Mouse (Mus musculus) embryonic facial prominence, embryonic 11.5 days (tissue): ENCODE data around the gene Scn11a. TPM values are rescaled to one million over a fixed set of nuclear protein-coding genes. Genes with fewer than 3 reads are reported as not detected.

Source experiments
- ATAC-seq: fragments of 200-750 bp; cut with Nextera tagmentation; replicated peaks from 2 replicates; pipeline ENCODE4 v1.8.0; 2017; ENCODE audit warnings: low read depth; ENCODE audit not compliant: insufficient number of reproducible peaks, low FRiP score, low TSS enrichment
- DNase-seq: peaks from one replicate; pipeline ENCODE4 v3.0.0-alpha.2; 2015; ENCODE audit warnings: low spot score
- H3K27ac ChIP-seq: fragments of 300-500 bp; sonication (generic); replicated peaks from 2 replicates; pipeline ENCODE4 v1.5.1; 2014; ENCODE audit warnings: mild to moderate bottlenecking, low read depth, low read length, control low read depth
- H3K27me3 ChIP-seq: fragments of 300-500 bp; sonication (generic); 2 replicates; pipeline ENCODE4 v1.6.1; 2014; ENCODE audit warnings: mild to moderate bottlenecking, low read length, moderate library complexity, mixed read lengths; ENCODE audit not compliant: control insufficient read depth, insufficient read depth
- H3K36me3 ChIP-seq: fragments of 300-500 bp; sonication (generic); replicated peaks from 2 replicates; pipeline ENCODE4 v1.6.1; 2014; ENCODE audit warnings: low read depth, mild to moderate bottlenecking, low read length, moderate library complexity, mixed read lengths; ENCODE audit not compliant: control insufficient read depth, insufficient read depth
- H3K4me1 ChIP-seq: fragments of 300-500 bp; sonication (generic); 2 replicates; pipeline ENCODE4 v1.6.1; 2014; ENCODE audit warnings: low read length, mixed read lengths; ENCODE audit not compliant: control insufficient read depth, insufficient read depth
- H3K4me2 ChIP-seq: fragments of 300-500 bp; sonication (generic); 2 replicates; pipeline ENCODE4 v1.6.1; 2014; ENCODE audit warnings: low read depth, mild to moderate bottlenecking, control low read depth, low read length, moderate library complexity
- H3K4me3 ChIP-seq: fragments of 300-500 bp; sonication (generic); 2 replicates; pipeline ENCODE4 v1.5.1; 2014; ENCODE audit warnings: low read depth, low read length, control low read depth
- H3K9ac ChIP-seq: fragments of 300-500 bp; sonication (generic); replicated peaks from 2 replicates; pipeline ENCODE4 v1.6.1; 2014; ENCODE audit warnings: mild to moderate bottlenecking, control low read depth, low read length
- H3K9me3 ChIP-seq: fragments of 300-500 bp; sonication (generic); replicated peaks from 2 replicates; pipeline ENCODE4 v1.6.1; 2016; ENCODE audit warnings: mild to moderate bottlenecking, low read length, inconsistent platforms, mixed read lengths; ENCODE audit not compliant: control insufficient read depth
- WGBS: fragments of 180-500 bp; shearing (Covaris S2); extraction: QIAGEN DNeasy Blood & Tissue Kit; methylation state at CpG from one replicate; pipeline ENCODE4 v1.1.7; 2014; 5-methylcytosine and 5-hydroxymethylcytosine counted together
- polyA plus RNA-seq: library from polyadenylated mRNA; unstranded; fragments of >200 nt; fragmentation: Nextera tagmentation; extraction: Ambion mirVana; gene quantifications from 2 replicates; pipeline ENCODE4 v1.2.1, GENCODE M21; 2014

Gene Scn11a
- polyA plus RNA-seq, 1 experiment from 2014 or later: 0.11 TPM

DNA sequence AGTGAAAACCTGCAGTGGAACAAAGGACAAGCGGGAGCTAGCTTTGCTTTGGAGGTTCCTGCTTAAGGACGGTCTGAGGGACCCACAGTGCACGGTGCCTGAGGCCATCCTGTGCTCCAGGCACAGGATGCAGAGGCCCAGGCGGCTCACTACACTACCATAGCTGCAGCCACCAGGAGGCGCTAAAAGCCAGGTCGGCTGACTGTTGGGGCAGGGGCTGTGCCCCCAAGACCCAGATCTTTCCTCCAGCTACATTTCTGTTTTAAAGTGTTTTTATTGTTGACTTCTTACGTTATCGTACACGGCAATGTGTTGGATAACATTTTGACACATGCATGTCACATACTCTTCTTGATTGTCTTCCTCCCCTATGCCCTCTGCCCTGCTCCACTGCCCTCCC is 32.8 kb downstream of the Scn11a start:
- 45% methylated on average over 9 of the region's 9 CpGs for WGBS
- no peak for ATAC-seq
- H3K36me3 ChIP-seq: no peaks in the 10 kb centered on the region

DNA sequence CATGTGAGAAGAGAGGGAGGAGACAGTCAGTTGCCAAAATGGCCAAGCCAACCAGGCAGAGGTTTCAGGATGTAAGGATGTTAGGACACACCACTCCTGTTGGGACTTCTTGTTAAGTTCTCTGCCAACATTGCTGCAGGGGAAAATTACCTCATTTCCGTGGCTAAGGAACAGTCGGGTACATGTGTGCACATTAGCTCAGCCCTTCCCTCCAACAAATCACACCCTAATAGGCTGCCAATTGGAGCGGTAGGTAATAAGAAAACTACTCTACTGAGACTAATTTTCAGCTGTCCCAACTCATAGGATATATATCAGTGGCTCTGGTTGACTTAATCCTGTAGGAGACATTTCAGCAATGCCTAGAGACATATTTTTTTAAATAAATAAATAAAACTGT is 44.4 kb downstream of the Scn11a start:
- 81% methylated on average over 3 of the region's 3 CpGs for WGBS
- Histone ChIP-seq H3K4me3 (no peak overlapping the region), H3K27me3 (no peaks in the 10 kb centered on the region), H3K4me1 (no peaks in the 10 kb centered on the region), H3K4me2 (no peak overlapping the region), H3K36me3 (no peaks in the 10 kb centered on the region), H3K27ac (no peak overlapping the region), H3K9me3 (no peaks in the 10 kb centered on the region), H3K9ac (no peak overlapping the region)
- DNase-seq (no peak), ATAC-seq (no peak)

More for the DNA sequence above, 32.8 kb downstream of the Scn11a start:
- no peaks in the 10 kb centered on the region for H3K4me1 ChIP-seq
- peak; percentile 35 for DNase-seq
- no peaks in the 10 kb centered on the region for H3K27me3 ChIP-seq
- no peaks in the 10 kb centered on the region for H3K9me3 ChIP-seq
- no peak overlapping the region for H3K27ac ChIP-seq
- H3K4me2 ChIP-seq: no peak overlapping the region
- no peak overlapping the region for H3K9ac ChIP-seq
- H3K4me3 ChIP-seq: no peak overlapping the region

DNA sequence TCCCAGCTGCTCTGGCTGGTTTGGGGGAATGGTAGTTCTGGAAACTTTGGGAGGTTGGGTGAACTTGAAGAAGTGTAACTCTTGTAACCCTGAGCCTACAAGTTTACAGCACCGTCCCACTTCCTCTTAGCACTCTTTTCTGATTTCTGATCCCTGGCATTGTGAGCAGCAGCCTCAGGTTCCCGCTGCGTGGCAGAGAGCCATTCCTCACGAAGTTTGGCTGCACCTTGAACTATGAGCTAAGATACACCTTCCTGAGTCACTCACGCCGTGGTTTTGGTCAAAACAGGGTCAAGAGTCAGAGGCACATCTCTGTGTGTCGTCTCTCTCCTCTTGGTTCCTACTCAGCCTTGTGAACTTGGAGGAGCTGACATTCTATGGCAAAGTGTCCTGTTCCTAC is 48.6 kb downstream of the Scn11a start:
- H3K27me3 ChIP-seq: no peaks in the 10 kb centered on the region
- H3K4me3 ChIP-seq: no peak overlapping the region
- ATAC-seq: no peak
- no peak overlapping the region for H3K27ac ChIP-seq
- no peaks in the 10 kb centered on the region for H3K4me1 ChIP-seq
- no peak overlapping the region for H3K9ac ChIP-seq
- no peak for DNase-seq
- H3K9me3 ChIP-seq: no peaks in the 10 kb centered on the region
- no peak overlapping the region for H3K4me2 ChIP-seq
- H3K36me3 ChIP-seq: no peaks in the 10 kb centered on the region
- 89% methylated on average over 7 of the region's 7 CpGs for WGBS

DNA sequence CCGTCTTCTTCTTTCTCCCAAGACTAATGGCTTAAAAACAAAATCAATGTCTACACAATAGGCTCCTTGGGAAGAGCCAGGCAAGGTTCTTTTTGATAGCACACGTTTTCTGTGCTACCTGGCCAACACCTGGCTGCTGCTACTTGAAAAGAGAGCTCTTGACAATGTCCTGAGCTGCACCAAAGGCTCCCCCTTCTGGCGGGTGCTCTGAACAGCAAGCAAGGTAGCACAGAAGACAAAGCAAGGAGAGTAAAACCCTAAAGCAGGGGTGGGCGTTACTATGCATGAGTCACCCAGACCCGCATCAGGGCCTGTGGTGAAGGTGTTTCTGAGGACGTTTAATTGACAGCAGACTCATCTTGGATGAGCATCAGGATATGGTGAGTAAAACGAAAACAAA is 56.7 kb downstream of the Scn11a start:
- no peaks in the 10 kb centered on the region for H3K9me3 ChIP-seq
- no peak overlapping the region for H3K4me3 ChIP-seq
- H3K36me3 ChIP-seq: no peaks in the 10 kb centered on the region
- no peak overlapping the region for H3K27ac ChIP-seq
- no peaks in the 10 kb centered on the region for H3K4me1 ChIP-seq
- 43% methylated on average over 7 of the region's 7 CpGs for WGBS
- no peak for ATAC-seq
- H3K27me3 ChIP-seq: no peaks in the 10 kb centered on the region
- H3K9ac ChIP-seq: no peak overlapping the region
- no peak overlapping the region for H3K4me2 ChIP-seq
- DNase-seq: peak; percentile 52

DNA sequence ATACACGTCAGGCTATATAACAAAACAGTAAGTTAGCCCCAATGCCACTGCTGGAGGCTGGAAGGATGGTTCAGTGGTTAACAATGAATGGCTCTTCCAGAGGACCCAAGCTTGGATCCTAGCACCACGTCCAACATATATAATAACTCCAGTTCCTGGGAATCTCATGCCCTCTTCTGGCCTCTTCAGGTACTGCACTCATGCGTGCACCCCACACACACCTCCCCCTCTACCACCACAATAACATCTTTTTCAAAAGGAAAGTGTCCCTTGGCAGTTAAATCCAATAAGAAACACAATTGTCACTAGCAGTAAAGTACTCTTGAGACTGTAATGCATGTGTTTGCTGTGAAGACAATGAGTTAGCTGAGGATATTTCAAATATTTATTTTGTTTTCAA is 65.0 kb downstream of the Scn11a start:
- H3K9ac ChIP-seq: no peak overlapping the region
- 79% methylated on average over 3 of the region's 3 CpGs for WGBS
- H3K4me3 ChIP-seq: no peak overlapping the region
- no peaks in the 10 kb centered on the region for H3K9me3 ChIP-seq
- DNase-seq: no peak
- no peaks in the 10 kb centered on the region for H3K36me3 ChIP-seq
- no peaks in the 10 kb centered on the region for H3K27me3 ChIP-seq
- no peak overlapping the region for H3K4me2 ChIP-seq
- no peak for ATAC-seq
- no peak overlapping the region for H3K27ac ChIP-seq
- no peaks in the 10 kb centered on the region for H3K4me1 ChIP-seq

DNA sequence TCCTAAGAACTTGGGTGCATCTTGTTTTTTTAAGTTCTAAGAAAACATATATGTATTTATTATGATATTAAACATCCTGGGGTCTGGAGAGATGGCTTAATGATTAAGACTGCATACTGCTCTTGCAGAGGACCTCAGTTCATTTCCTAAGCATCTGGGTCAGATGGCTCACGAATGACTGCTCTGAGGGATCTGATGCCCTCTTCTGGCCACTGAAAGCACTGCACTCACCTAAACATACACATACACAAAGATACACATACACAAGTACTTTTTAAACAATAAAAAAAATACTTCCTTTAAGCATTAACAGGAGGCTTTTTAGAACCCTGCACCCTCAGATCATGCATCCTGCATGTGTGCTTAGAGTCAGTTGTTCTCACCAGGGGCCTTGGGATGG is 65.8 kb downstream of the Scn11a start:
- WGBS: 86% methylated on average over 1 of the region's 1 CpGs
- ATAC-seq: no peak
- no peak overlapping the region for H3K27ac ChIP-seq

DNA sequence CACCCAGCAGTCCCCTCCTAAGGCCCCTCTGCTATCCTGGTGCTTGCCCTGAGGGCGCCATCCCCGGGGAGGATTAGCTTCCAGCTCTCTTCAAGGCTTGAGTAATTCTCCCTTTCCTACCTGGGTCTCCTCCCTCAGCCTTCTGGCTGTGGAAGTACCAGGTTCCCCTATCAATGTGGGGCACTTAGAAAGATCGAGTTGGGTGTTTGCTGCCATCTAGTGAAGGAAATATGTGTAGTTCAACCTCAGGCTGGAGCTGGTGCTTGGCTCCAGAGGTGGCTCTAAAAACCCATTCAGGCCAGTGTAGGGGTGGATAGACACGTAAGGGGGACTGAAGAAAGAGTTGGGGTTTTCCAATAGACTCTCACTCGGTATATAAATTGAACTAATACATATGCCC is 73.7 kb downstream of the Scn11a start:
- Histone ChIP-seq H3K27me3 (no peaks in the 10 kb centered on the region), H3K4me2 (no peak overlapping the region), H3K4me3 (no peak overlapping the region), H3K9me3 (0 out of 2 replicates have a peak, but pooled peaks cover 2% of the 10 kb centered on the region), H3K9ac (no peak overlapping the region), H3K36me3 (no peaks in the 10 kb centered on the region), H3K4me1 (no peaks in the 10 kb centered on the region), H3K27ac (no peak overlapping the region)
- ATAC-seq (no peak), DNase-seq (peak; percentile 70)
- WGBS: 15% methylated on average over 5 of the region's 5 CpGs

More for the DNA sequence above, 65.8 kb downstream of the Scn11a start:
- Histone ChIP-seq H3K4me3 (no peak overlapping the region), H3K4me2 (no peak overlapping the region), H3K9ac (no peak overlapping the region), H3K36me3 (no peaks in the 10 kb centered on the region), H3K9me3 (no peaks in the 10 kb centered on the region), H3K4me1 (no peaks in the 10 kb centered on the region), H3K27me3 (no peaks in the 10 kb centered on the region)
- DNase-seq: no peak

DNA sequence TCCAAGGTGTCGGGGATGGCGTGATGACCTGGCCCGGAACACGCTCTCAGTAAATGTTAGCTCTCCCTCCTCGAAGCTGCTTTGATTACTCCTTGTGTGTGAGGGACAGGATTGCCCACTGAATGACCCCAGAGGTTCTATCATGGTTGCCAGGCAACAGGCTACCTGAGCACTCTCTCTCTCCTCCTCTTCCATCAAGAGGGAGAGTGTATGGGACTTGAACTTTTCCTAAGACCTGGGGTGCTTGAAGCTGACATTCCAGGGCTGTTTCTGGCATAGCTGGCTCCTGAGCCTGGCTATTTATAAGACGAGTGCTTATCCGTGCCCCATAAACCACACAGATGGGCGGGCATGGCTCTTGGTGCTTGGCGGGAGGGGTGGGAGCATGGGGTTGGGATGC is 76.1 kb downstream of the Scn11a start:
- 0 out of 2 replicates have a peak, but pooled peaks cover 2% of the 10 kb centered on the region for H3K9me3 ChIP-seq
- WGBS: 73% methylated on average over 9 of the region's 9 CpGs
- no peak for ATAC-seq

More for the DNA sequence above, 76.1 kb downstream of the Scn11a start:
- no peak overlapping the region for H3K4me2 ChIP-seq
- no peaks in the 10 kb centered on the region for H3K27me3 ChIP-seq
- no peak overlapping the region for H3K27ac ChIP-seq
- DNase-seq: no peak
- H3K4me1 ChIP-seq: no peaks in the 10 kb centered on the region
- no peak overlapping the region for H3K4me3 ChIP-seq
- H3K36me3 ChIP-seq: no peaks in the 10 kb centered on the region
- H3K9ac ChIP-seq: no peak overlapping the region
